Mouse (Mus musculus): Measurements from ENCODE around the gene Drc1. TPM values are rescaled to one million over a fixed set of nuclear protein-coding genes. Genes with fewer than 3 reads are reported as not detected.
A peak's percentile ranks its signal among the peaks of the same experiment; 100 is the strongest.

The Drc1 gene
- polyA plus RNA-seq, 1 experiment from 2014 or later = 0.46 TPM

DNA sequence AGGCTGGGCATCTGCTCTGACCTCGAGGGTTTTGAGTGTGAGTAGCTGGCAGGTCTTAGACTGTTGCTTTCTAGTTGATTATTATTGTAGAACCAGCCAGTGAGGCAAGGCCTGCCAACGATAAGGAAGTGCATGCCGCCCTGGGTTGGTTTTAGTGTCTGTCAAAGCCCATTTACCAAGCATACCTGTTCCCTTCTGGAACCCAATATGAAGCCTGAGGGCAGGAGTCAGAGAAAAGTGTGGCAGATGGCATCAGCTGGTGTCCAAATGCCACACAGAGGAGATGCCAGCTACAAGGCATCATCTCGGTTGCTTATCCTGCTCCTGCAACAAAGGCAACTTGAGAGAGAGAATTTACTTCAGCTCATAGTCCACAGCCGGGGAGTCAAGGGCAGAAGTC is 59.6 kb downstream of the Drc1 start:
- Histone ChIP-seq H3K4me3 (no peak overlapping the region), H3K4me2 (no peak overlapping the region), H3K9ac (no peak overlapping the region), H3K9me3 (no peaks in the 10 kb centered on the region), H3K4me1 (peaks cover 10% of the 10 kb centered on the region), H3K36me3 (no peaks in the 10 kb centered on the region), H3K27me3 (peaks cover 14% of the 10 kb centered on the region; the same call in 1 of the 2 replicates), H3K27ac (no peak overlapping the region)
- ATAC-seq (ENCODE audit: insufficient number of reproducible peaks, low FRiP score, low TSS enrichment, low read depth) = no peak
- 80% methylated on average over 5 of the region's 5 CpGs for WGBS

DNA sequence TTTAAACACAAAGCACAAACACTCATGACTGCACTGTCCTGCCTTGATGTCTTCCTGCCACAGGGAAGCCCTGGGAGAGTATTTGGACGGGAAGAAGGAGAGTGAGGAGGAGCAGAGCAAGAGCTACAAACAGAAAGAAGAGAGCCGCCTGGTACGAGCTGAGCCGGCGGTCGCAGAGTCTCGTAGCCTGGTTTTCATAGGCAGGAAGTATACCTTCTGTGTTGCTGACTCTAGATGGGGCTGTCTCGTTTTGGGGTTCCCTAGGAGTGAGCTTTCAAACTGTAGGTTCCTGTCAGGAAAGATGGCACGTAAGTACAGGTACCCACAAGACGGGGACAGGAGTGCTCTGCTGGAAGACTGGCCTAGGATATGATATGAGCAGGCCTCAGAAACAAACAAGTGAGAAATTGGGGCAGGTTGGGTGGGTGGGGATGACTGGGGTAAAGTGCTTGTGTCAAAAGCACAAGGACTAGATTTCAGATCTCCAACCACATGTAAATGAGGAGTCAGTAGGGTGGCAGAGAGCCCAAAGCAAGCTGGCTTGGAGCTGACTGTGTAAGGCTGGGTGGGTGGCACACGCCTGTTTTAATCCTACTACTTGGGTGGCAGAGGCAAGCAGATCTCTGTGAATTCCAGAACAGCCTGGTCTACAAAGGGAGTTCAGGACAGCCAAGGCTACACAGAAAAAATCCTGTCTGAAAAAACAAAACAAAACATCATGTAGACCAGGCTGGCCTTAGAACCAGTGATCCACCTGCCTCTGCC is 60.6 kb downstream of the Drc1 start:
- H3K4me3 ChIP-seq = no peak overlapping the region
- ATAC-seq (ENCODE audit: insufficient number of reproducible peaks, low FRiP score, low TSS enrichment, low read depth) = no peak
- H3K4me1 ChIP-seq = peaks cover 10% of the 10 kb centered on the region
- WGBS = 78% methylated on average over 11 of the region's 11 CpGs
- no peak overlapping the region for H3K9ac ChIP-seq
- H3K9me3 ChIP-seq = no peaks in the 10 kb centered on the region
- no peak overlapping the region for H3K4me2 ChIP-seq
- H3K27me3 ChIP-seq = peaks cover 14% of the 10 kb centered on the region; the same call in 1 of the 2 replicates
- no peak overlapping the region for H3K27ac ChIP-seq
- no peaks in the 10 kb centered on the region for H3K36me3 ChIP-seq

DNA sequence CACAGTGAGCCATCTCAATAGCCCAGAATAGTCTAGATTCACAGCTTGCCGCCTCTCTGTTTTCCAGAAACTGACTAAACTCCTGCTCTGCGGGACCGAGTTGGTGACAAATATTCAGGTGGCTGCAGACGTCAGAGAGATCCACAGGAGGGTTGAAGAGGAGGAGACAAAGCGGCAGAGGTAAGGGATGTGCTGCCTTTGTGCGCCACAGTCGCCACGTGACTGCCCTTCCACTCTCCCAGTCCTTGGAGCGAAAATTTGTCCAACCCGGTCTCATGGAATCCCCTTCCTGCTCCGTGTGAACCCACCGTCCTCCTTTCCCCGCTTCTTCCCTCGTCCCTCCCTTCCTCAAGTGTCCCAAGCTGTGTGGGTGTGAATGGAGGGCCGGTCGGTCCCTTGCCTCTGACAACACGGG is 61.4 kb downstream of the Drc1 start:
- no peaks in the 10 kb centered on the region for H3K9me3 ChIP-seq
- peaks cover 10% of the 10 kb centered on the region for H3K4me1 ChIP-seq
- peaks cover 14% of the 10 kb centered on the region; the same call in 1 of the 2 replicates for H3K27me3 ChIP-seq
- 12% methylated on average over 17 of the region's 17 CpGs for WGBS
- no peak overlapping the region for H3K27ac ChIP-seq
- H3K4me3 ChIP-seq = peak overlapping the region; percentile 18
- peak overlapping the region; percentile 42 for H3K4me2 ChIP-seq
- no peak overlapping the region for H3K9ac ChIP-seq
- ATAC-seq (ENCODE audit: insufficient number of reproducible peaks, low FRiP score, low TSS enrichment, low read depth) = no peak
- H3K36me3 ChIP-seq = no peaks in the 10 kb centered on the region

DNA sequence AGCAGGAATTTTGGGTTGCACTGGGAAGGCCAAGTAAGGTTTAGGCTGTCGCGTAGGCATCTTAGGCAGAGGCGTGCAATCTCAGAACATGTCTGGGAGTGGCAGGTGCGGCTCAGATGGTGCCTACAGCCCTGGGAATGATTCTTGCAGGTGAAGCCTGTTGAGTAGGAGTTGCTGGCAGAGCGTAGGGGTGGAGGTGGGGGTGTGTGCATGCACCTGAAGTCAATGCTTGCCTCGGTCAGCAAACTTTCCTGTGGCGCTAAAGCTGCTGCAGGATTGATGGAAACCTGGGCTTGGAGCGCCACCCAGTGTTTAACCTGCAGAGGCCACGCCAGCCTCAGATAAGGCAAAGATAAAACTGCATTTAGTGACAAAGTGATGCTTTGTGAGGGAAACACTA is 61.9 kb downstream of the Drc1 start:
- Histone ChIP-seq H3K4me1 (peaks cover 10% of the 10 kb centered on the region), H3K4me2 (peak overlapping the region; percentile 42), H3K27ac (no peak overlapping the region), H3K9me3 (no peaks in the 10 kb centered on the region), H3K9ac (no peak overlapping the region), H3K4me3 (peak overlapping the region; percentile 18), H3K36me3 (no peaks in the 10 kb centered on the region), H3K27me3 (peaks cover 14% of the 10 kb centered on the region; the same call in 1 of the 2 replicates)
- ATAC-seq (ENCODE audit: insufficient number of reproducible peaks, low FRiP score, low TSS enrichment, low read depth) = peak; percentile 24; the same call in 1 of the 2 replicates
- WGBS = 4% methylated on average over 9 of the region's 9 CpGs

DNA sequence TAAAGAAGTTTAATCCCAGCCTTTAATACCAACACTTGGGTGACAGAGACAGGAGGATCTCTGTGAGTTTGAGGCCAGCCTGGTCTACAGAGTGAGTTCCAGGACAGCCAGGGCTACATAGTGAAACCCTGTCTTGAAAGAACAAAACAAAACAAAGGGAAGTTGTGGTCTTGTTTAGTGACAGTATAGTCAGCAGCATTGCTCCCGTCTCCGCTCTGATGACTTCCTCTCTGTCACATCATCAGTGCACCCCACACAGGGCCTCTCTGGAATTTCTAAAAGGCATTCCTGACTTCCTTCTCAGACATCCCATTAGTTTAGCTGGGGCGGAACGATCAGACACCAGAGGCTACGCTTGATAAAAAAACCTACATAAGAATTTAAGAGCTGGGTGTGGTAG is 62.7 kb downstream of the Drc1 start:
- H3K4me2 ChIP-seq = no peak overlapping the region
- ATAC-seq (ENCODE audit: insufficient number of reproducible peaks, low FRiP score, low TSS enrichment, low read depth) = no peak
- H3K4me3 ChIP-seq = no peak overlapping the region
- 44% methylated on average over 5 of the region's 5 CpGs for WGBS
- no peak overlapping the region for H3K27ac ChIP-seq
- no peaks in the 10 kb centered on the region for H3K9me3 ChIP-seq
- H3K4me1 ChIP-seq = peaks cover 10% of the 10 kb centered on the region
- no peak overlapping the region for H3K9ac ChIP-seq
- H3K27me3 ChIP-seq = peaks cover 14% of the 10 kb centered on the region; the same call in 1 of the 2 replicates
- H3K36me3 ChIP-seq = no peaks in the 10 kb centered on the region

DNA sequence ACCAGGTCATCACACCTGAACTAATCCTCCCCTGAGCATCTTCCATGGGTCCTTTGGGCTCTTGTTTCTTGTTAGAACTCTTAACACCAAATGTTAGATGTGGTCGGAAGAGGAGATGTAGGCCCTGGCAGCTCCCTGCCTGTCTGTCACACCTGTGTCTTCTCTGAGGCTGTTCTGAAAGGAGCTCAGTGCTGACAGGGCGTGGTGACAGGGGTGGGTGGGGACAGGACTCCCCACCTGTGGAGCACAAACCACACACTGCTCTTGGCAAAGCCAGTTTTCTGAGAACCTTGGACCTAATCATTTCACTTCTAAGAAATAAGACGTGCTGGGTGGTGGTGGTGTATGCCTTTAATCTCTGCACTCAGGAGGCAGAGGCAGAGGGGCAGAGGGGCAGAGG is 72.4 kb downstream of the Drc1 start:
- Histone ChIP-seq H3K4me3 (no peak overlapping the region), H3K9me3 (no peaks in the 10 kb centered on the region), H3K4me2 (no peak overlapping the region), H3K36me3 (no peaks in the 10 kb centered on the region), H3K4me1 (no peaks in the 10 kb centered on the region), H3K27ac (no peak overlapping the region), H3K9ac (no peak overlapping the region), H3K27me3 (no peaks in the 10 kb centered on the region)
- ATAC-seq (ENCODE audit: insufficient number of reproducible peaks, low FRiP score, low TSS enrichment, low read depth) = no peak
- WGBS = 56% methylated on average over 3 of the region's 3 CpGs

DNA sequence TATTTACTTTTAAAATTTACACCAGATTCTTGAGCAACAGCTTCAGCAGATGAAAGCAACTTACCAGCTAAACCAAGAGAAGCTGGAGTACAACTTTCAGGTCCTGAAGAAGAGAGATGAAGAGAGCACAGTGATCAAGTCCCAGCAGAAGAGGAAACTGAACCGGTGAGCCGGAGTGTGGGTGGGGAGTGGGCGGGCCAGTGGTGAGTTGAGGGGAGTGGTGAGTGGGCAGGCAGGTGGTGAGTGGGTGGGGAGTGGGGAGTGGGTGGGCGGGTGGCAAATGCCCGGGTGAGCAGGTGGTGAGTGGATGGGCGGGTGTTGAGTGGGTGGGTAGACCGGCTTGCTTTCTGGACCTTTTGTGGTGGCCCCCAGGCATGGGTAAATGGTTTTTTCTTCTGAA is 73.9 kb downstream of the Drc1 start:
- no peaks in the 10 kb centered on the region for H3K36me3 ChIP-seq
- no peaks in the 10 kb centered on the region for H3K9me3 ChIP-seq
- no peak overlapping the region for H3K4me3 ChIP-seq
- no peaks in the 10 kb centered on the region for H3K4me1 ChIP-seq
- no peak for ATAC-seq (ENCODE audit: insufficient number of reproducible peaks, low FRiP score, low TSS enrichment, low read depth)
- 76% methylated on average over 7 of the region's 7 CpGs for WGBS
- no peak overlapping the region for H3K4me2 ChIP-seq
- no peaks in the 10 kb centered on the region for H3K27me3 ChIP-seq
- no peak overlapping the region for H3K27ac ChIP-seq
- no peak overlapping the region for H3K9ac ChIP-seq

DNA sequence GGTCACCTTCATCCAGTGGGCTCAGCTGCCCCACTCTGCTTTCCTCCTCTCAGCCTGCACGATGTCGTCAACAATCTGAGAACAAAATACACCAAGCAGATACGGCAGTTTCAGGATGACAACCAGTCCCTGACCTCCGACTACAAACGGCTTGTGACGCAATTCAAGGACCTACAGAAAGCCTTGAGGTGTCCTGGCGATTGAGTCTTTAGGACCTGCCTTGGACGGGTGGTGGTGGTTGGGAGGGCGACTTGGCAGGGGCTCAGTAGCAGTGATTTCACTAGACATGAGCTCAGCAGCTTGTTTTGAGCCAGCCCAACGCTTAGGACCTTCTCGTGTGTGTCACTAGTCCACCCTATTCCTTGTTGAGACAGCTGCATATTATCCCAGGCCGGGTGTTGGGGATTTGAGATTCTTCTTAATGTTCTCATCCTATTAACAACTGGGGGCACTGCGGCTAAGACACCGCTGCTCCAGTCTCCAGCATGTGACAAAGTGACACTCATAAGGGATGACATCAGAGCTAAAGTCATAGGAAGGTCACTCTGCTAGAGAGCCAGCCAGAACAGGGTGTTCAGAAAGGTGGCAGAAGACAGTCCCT is 74.5 kb downstream of the Drc1 start:
- no peaks in the 10 kb centered on the region for H3K27me3 ChIP-seq
- no peak overlapping the region for H3K27ac ChIP-seq
- H3K36me3 ChIP-seq = no peaks in the 10 kb centered on the region
- H3K9ac ChIP-seq = no peak overlapping the region
- no peak overlapping the region for H3K4me2 ChIP-seq
- H3K4me1 ChIP-seq = no peaks in the 10 kb centered on the region
- no peaks in the 10 kb centered on the region for H3K9me3 ChIP-seq
- no peak for ATAC-seq (ENCODE audit: insufficient number of reproducible peaks, low FRiP score, low TSS enrichment, low read depth)
- no peak overlapping the region for H3K4me3 ChIP-seq
- whole genome bisulfite sequencing = 77% methylated on average over 14 of the region's 14 CpGs

DNA sequence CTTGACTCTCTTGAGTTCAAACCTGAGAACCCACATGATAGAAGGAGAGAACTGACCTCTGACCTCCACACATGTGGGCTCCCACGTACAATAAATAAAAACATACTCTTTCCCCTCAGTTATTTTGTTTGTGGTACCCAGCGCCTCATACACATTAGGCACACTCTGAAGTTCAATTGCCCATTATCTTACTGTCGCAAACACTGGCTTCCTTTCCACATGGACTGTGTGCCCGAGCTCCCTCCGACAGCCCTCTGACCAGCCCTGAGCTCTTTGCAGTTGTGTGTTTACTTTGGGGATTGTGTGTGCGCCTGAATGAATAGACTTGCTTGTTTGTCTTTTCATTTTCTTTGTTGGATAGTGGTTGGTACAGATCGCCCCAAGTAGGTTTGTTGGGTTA is 75.5 kb downstream of the Drc1 start:
- Histone ChIP-seq H3K4me1 (no peaks in the 10 kb centered on the region), H3K36me3 (no peaks in the 10 kb centered on the region), H3K9ac (no peak overlapping the region), H3K4me2 (no peak overlapping the region), H3K27me3 (no peaks in the 10 kb centered on the region), H3K4me3 (no peak overlapping the region), H3K9me3 (no peaks in the 10 kb centered on the region), H3K27ac (no peak overlapping the region)
- ATAC-seq (ENCODE audit: insufficient number of reproducible peaks, low FRiP score, low TSS enrichment, low read depth) = no peak
- WGBS = 85% methylated on average over 7 of the region's 7 CpGs

DNA sequence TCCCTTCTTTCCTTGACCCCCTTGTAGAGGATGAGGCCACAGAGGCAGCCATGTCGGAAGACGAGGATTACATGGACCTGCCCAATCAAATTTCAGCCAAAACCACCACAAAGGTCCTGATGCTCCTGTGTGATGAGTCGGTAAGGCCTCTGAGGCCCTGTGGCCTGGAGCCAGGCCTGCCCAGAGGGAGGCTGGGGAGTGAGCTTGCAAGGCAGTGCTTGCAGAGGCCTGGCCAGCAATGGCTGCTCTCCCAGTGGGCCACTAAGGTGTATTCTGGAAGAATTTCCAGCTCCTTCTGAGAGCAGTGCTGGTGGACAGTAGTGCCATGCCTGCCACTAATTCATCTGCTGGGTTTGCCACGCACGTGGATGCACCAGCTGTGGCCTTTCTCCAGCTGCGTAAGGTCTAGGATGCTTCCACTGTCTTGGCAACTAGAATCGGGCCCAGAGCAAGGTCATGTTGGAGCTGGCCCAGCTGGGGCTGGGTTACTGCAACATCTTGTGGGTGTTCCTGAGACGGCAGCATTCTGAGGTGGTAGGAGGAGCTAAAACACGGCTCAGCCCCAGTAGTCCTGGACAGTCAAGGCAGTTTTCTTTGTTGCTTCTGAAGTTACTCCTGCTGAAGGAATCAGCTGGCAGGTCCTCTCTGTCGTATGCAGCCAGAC is 77.4 kb downstream of the Drc1 start:
- Histone ChIP-seq H3K9me3 (no peaks in the 10 kb centered on the region), H3K4me3 (no peak overlapping the region), H3K36me3 (no peaks in the 10 kb centered on the region), H3K9ac (no peak overlapping the region), H3K27me3 (no peaks in the 10 kb centered on the region), H3K27ac (no peak overlapping the region), H3K4me1 (no peaks in the 10 kb centered on the region), H3K4me2 (no peak overlapping the region)
- no peak for ATAC-seq (ENCODE audit: insufficient number of reproducible peaks, low FRiP score, low TSS enrichment, low read depth)
- 78% methylated on average over 10 of the region's 10 CpGs for WGBS

DNA sequence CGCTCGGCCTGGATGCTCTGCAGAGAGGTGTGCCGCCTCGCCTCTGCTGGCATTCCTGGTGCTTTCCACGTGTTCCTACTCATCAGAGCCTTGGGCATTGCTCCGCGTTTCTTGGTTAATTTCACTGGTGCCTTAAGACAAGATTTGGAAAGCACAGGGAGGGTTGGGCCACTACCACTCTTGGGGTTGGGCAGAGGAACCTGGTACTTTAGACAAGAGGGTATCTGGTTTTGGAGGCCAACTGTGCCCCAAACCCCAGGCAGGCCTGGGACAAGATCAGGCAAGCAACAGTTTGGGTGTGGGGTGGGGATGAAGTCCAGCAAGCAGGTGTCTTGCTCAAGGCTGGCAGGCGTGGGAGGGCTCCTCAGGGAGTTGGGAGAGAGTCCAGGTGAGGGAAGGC is 86.2 kb downstream of the Drc1 start:
- no peak overlapping the region for H3K27ac ChIP-seq
- no peak for ATAC-seq (ENCODE audit: insufficient number of reproducible peaks, low FRiP score, low TSS enrichment, low read depth)
- H3K36me3 ChIP-seq = no peaks in the 10 kb centered on the region
- no peak overlapping the region for H3K4me2 ChIP-seq
- no peak overlapping the region for H3K9ac ChIP-seq
- no peak overlapping the region for H3K4me3 ChIP-seq
- no peaks in the 10 kb centered on the region for H3K9me3 ChIP-seq
- H3K27me3 ChIP-seq = no peaks in the 10 kb centered on the region
- 67% methylated on average over 8 of the region's 8 CpGs for WGBS
- H3K4me1 ChIP-seq = no peaks in the 10 kb centered on the region

DNA sequence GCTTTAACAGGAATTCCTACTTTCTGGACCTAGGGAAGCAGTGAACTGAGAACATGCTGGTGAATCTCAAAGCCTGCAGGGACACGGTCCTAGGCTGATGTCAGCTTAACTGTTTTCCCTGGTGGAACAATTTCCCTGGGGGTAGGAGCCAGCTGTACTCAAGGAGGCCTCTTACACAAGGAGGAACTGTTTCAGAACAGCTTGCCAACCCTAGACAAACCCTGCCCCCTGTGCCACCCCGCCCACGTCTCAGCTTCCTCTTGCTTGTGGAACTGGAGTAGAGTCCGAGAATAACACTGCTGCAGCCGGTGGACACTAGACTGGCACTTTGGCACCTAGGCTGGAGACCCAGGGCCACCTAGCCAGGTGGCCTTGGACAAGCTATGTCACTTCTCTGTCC is 88.2 kb downstream of the Drc1 start:
- Histone ChIP-seq H3K9ac (no peak overlapping the region), H3K27me3 (no peaks in the 10 kb centered on the region), H3K9me3 (no peaks in the 10 kb centered on the region), H3K36me3 (no peaks in the 10 kb centered on the region), H3K4me2 (no peak overlapping the region), H3K4me3 (no peak overlapping the region), H3K27ac (no peak overlapping the region), H3K4me1 (no peaks in the 10 kb centered on the region)
- no peak for ATAC-seq (ENCODE audit: insufficient number of reproducible peaks, low FRiP score, low TSS enrichment, low read depth)
- WGBS = 58% methylated on average over 5 of the region's 5 CpGs

Data from limb, embryonic 15.5 days (tissue).